Mouse (Mus musculus): ENCODE results near the gene Decr2.
"Not testable (repeated sequence)": the region's sequence is repeated elsewhere in the genome, so short reads cannot be mapped to it uniquely, and the experiment has no call there.

Decr2 gene

GRCm38 (mm10) chr17:26089905-26090632 is at the start of gene Decr2:
TSS of gene Decr2 (minus strand) at chr17:26090337.
- DNase-seq (ENCODE audit: low read depth, low spot score), result peak; percentile 84

DNA sequence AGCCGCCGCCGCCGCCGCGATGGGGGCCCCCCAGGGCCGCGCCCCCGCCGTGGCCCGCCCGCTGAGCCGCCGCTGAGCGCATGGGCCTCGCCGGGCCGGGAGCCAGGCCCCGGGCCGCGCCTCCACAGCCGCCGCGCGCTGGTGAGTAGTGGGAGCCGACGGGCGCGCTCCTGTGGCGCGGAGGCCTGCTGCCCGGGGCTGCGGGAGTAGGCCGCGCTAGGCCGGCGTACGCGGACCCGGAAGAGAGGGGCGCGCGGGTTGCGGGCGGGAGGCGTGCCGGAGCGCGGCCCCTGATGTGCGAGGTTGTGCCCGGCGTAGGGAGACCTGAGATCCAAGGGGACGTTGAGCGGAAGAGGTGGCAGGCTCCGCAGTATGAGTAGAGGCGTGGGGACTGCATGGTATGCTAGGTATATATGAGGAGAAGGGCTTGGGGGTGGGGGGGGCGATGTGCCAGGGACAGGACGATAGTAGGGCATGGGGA is 48.8 kb upstream of the Decr2 start:
- DNase-seq (ENCODE audit: low read depth, low spot score), result no peak

DNA sequence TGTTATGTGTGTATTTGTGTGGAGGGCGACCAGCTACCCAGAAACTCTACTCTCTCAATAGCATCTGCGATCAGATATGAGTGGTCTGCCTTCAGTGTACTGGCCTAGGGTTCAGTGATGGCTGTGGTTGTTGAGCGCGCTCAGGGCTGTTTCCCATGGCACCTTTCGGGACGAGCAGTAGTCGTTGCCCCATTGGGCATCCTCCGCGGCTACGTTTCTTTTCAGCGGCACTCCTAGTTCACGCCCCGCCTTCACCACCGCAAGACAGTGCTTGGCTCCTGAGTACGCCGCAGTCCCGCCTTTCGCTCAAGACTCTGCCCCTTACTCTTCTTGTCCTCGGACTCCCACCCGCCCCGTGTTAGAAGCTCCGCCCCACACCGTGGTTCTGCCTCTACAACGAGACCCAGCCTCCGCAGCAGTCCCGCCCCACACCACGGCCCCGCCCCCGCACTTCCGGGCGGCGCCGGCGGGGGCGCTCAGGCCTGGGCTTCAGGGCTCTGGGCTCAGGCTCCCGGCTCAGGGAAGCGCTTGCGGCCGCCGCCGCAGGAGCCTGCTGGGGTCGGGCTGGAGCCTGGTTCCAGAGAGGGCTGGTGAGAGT is 48.2 kb upstream of the Decr2 start, which contains the start of gene Axin1:
Gene Axin1, plus strand, starts transcription at position 450 of the 598 bp plus-strand sequence.
- peak; percentile 99 for DNase-seq (ENCODE audit: low read depth, low spot score)

GRCm38 (mm10) chr17:26137751-26138130 is 47.6 kb upstream of the Decr2 start:
- no peak for DNase-seq (ENCODE audit: low read depth, low spot score)

DNA sequence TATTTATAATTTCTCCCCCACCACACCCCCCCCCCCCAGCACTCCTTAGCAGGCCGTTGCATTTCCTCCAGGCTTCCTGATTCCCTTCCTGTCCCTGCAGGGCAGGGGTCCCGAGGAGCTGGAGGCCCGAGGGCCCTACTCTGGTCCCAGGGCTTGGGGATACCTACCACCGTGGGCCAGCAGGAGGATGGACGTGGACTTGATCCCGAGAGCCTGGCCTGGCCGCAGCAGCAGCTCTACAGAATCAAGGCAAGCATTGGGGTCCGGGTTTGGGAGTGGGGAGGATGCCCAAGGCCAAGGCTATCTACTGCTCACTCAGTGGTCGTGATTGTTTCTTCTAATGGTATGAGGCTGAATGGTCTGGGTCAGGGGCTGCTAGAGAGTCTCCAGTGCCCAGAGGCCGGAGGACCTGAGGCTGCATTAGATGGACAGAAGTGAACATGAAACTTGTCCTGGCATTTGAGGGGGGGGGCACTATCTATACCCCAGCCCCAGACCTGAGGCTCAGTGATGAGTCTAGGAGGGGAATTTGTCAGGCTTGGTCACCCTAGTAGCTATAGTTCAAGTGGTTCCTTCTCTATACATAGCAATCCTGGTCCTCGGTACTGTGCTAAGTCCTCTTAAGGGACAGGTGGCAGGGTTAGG is 47.1 kb upstream of the Decr2 start:
- no peak for DNase-seq (ENCODE audit: low read depth, low spot score)

DNA sequence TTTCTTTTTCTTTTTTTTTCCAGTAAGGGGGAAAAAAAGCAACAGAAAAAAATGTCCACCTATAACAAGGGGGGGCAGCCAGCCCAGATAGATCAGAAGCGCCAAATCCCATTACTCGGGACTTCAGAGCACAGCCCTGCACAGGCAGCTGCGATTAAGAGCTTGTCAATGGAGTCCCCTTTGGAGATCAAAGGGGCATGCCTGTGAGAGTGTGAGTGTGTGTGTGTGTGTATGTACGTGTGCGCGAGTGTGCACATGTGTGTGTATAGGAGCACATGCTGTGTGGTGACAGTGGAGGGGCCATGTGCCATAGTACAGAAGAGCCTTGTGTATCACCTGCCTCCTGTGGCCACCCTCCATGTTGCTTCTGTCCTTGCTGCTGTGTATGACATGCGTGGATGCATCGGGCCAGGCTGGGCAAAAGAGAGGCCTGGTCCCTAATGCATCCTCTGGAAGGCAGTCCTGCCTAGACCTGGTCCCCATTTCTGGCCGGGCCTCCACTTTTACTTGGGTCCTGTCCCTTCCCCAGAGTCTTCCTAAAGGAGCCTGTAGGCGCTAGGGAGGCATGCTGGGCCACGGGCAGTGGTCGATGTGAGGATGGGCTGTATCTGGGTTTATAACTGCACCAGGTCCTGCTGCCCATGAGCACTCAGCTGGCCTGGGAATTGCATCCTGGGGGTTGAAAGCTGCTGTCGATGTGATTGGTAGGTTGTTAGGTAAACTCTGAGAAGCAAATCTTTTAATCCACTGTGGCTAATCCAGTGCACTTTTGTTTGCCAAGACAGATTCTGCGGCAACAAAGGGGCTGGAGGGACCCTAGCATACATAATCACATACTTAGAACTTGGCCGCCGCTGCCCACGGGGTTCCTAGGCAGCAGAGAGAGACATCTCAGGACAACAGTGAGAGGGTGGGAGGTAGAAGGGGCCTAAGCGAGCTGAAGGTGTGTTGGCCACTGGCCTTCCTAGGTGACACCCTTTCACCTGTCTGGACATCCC is 42.0 kb upstream of the Decr2 start:
- no peak for DNase-seq (ENCODE audit: low read depth, low spot score)

- DNase-seq (ENCODE audit: low read depth, low spot score), result no peak
These were observed 41.1 kb upstream of the Decr2 start for GRCm38 (mm10) chr17:26131062-26131732.

DNA sequence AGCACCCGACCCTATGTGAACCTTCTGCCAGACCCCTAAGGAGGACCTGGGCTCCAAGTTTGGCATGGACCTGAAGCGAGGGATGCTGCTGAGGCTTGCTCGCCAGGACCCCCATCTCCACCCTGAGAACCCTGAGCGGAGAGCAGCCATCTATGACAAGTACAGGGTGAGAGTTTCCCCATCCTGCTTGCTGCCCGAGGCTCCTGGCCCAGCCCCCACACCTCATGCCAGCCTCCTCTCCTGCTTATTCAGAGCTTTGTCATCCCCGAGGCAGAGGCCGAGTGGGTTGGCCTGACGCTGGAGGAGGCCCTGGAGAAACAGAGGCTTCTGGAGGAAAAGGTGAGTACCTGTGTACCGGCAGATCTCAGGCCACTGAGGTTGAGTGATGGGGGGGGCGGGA is 35.1 kb upstream of the Decr2 start:
- no peak for DNase-seq (ENCODE audit: low read depth, low spot score)

DNA sequence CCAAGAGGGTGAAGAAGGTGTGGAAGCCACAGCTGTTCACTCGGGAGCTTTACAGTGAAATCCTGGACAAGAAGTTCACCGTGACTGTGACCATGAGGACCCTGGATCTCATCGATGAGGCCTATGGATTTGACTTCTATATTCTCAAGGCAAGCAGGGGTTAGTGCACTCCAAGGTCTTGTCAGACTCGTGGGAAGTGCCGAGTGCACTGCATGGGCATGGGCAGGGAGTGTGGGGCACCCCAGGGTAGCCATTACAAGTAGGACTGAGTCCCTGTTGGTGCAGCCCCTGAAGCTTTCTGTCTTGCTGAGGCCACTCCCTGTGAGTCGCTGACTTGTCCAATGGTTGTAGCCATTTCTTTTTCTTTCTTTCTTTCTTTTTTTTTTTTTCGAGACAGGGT is 34.4 kb upstream of the Decr2 start:
- no peak for DNase-seq (ENCODE audit: low read depth, low spot score)

DNA sequence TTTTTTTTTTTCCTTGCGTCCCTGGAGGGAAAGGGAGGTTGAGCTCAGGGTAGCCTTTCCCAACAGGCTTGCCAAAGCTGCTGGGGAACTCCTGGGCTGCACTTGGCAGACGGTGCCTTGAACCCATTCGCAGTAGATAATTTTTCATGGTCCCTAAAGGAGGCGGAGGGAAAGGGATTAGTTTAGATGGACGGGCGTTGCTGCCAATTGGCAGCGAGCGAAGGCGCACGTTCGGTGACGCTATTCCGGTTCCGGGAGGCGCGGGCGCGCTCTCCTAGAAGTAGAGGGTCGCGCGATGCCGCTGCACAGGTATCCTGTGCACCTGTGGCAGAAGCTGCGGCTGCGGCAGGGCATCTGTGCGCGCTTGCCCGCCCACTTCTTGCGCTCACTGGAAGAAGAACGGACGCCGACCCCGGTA is 33.1 kb upstream of the Decr2 start, which contains the start of gene Mrpl28:
Gene Mrpl28, plus strand, starts transcription at position 234 of the 418 bp plus-strand sequence.
- peak; percentile 94 for DNase-seq (ENCODE audit: low read depth, low spot score)

- DNase-seq (ENCODE audit: low read depth, low spot score), result no peak
These were observed 32.4 kb upstream of the Decr2 start for GRCm38 (mm10) chr17:26122431-26123140.

- DNase-seq (ENCODE audit: low read depth, low spot score), result no peak
These were observed 29.9 kb upstream of the Decr2 start for GRCm38 (mm10) chr17:26119766-26120710.

GRCm38 (mm10) chr17:26116503-26117258 is 26.5 kb upstream of the Decr2 start:
- DNase-seq (ENCODE audit: low read depth, low spot score), result no peak

DNA sequence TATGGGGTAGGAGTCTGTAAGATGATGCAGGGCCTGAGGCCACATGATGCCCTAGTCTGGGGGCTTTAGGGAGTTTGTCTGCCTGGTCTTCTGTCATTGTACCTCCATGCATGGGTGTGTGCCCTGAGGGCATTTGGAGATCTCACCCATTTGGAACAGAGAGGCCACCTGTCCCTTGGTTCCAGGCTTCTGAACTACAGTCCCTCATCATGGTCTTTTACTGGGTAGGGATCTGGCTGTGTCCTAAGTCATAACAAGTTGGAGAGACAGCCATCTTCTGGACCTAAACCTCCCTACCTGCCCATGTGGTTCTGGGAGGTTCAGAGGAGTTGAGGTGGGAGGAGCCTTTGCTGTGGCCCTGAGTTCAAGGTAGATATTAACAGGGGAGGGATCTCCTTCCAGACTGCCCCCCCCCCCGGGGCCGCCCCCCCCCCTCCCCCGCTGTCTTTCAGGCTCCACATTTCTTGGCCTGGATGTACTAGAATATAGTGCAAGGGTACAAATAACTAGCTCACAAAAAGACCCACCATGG is 25.9 kb upstream of the Decr2 start:
- no peak for DNase-seq (ENCODE audit: low read depth, low spot score)

DNA sequence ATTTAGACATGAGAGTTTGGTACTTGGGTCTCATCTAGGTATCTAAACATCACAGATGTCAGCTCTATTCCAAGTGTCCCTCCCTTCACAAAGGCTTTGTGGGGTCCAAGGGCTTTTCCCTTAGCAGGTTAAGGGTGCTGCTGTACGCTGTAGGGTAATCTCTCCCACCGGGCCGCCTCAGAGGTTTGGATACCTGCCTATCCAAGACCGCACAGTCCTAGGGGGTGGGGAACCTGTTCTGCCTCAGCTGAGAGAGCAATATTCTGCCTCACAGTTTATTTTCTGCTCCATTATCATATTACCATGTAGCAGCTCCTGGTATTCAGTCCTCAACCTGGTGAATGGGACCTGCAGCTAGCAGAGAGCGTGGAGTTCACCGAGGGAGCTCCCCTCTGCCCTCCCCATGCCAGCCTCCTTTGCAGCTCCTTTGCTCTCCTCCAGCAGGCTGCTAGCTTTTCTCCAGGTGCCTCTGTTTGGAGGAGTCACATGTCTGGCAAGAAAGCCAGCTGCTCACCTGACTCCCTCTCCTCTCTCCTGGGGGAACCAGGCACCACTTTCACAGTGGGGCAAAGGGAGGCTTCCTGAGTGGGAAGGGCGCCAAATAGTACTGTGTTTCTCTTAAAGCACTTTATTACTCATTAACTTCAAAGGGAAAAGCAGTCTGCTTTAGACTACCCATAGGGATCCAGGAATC is 25.2 kb upstream of the Decr2 start:
- DNase-seq (ENCODE audit: low read depth, low spot score), result no peak

- DNase-seq (ENCODE audit: low read depth, low spot score), result not testable (repeated sequence)
These were observed 24.3 kb upstream of the Decr2 start for GRCm38 (mm10) chr17:26114461-26114860.

DNA sequence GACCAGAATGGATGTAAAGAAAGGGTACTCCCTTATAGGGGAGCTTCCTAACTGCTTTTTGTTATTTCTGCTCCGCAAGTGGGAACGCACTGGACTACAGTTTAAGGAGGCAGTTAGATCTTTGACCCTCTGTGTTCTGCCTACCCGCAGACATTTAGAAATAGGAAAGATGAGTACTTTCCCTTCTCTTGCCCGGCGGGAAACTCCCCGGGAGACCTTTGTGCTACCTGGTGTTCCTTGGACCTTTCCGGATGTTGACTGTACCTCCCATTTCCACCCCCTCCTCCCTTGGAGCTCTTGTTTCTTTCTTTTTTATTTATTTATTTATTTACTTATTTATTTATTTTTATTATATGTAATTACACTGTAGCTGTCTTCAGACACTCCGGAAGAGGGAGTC is 23.9 kb upstream of the Decr2 start:
- no peak for DNase-seq (ENCODE audit: low read depth, low spot score)

Data from WW6 (cell line).